Mouse (Mus musculus) stomach, postnatal 0 days (tissue): Measurements from ENCODE around the gene Capzb. TPM values are rescaled to one million over a fixed set of nuclear protein-coding genes. Genes with fewer than 3 reads are reported as not detected.

ENCODE experiments used
- ATAC-seq: fragments of 200-750 bp; cut with Nextera tagmentation; 2 replicates; pipeline ENCODE4 v1.8.0; 2017; ENCODE audit not compliant: low FRiP score, low TSS enrichment
- DNase-seq: peaks from one replicate; pipeline ENCODE4 v3.0.0-alpha.2; 2016; ENCODE audit warnings: low spot score
- H3K27ac ChIP-seq: fragments of 300-500 bp; sonication (generic); replicated peaks from 2 replicates; pipeline ENCODE4 v1.5.1; 2014; ENCODE audit warnings: mild to moderate bottlenecking, control low read depth
- H3K27me3 ChIP-seq: fragments of 300-500 bp; sonication (generic); 2 replicates; pipeline ENCODE4 v1.6.1; 2014; ENCODE audit warnings: low read length; ENCODE audit not compliant: control insufficient read depth, insufficient read depth
- H3K36me3 ChIP-seq: fragments of 300-500 bp; sonication (generic); 2 replicates; pipeline ENCODE4 v1.6.1; 2014; ENCODE audit warnings: low read length, mixed read lengths; ENCODE audit not compliant: control insufficient read depth, insufficient read depth
- H3K4me1 ChIP-seq: fragments of 300-500 bp; sonication (generic); replicated peaks from 2 replicates; pipeline ENCODE4 v1.6.1; 2014; ENCODE audit warnings: antibody characterized with exemption; ENCODE audit not compliant: control insufficient read depth, insufficient read depth
- H3K4me2 ChIP-seq: fragments of 300-500 bp; sonication (generic); replicated peaks from 2 replicates; pipeline ENCODE4 v1.6.1; 2014; ENCODE audit warnings: low read depth, mild to moderate bottlenecking, control low read depth, moderate library complexity
- H3K4me3 ChIP-seq: fragments of 300-500 bp; sonication (generic); 2 replicates; pipeline ENCODE4 v1.5.1; 2014; ENCODE audit warnings: low read depth, low read length, control low read depth
- H3K9ac ChIP-seq: fragments of 300-500 bp; sonication (generic); 2 replicates; pipeline ENCODE4 v1.6.1; 2014; ENCODE audit warnings: mild to moderate bottlenecking, low read length, control low read depth, mixed read lengths
- H3K9me3 ChIP-seq: fragments of 300-500 bp; sonication (generic); 2 replicates; pipeline ENCODE4 v1.6.1; 2016; ENCODE audit warnings: low read length; ENCODE audit not compliant: control insufficient read depth
- CTCF ChIP-seq: IDR thresholded peaks from 2 replicates; pipeline ENCODE4 v1.5.1; 2016; ENCODE audit warnings: antibody characterized with exemption, low read depth, mild to moderate bottlenecking, moderate library complexity
- EP300 ChIP-seq: optimal IDR thresholded peaks from 2 replicates; pipeline ENCODE3; 2016; ENCODE audit warnings: antibody characterized with exemption
- WGBS: fragments of 180-500 bp; shearing (Covaris S2); extraction: QIAGEN DNeasy Blood & Tissue Kit; methylation state at CpG from one replicate; pipeline ENCODE4 v1.1.7; 2014; 5-methylcytosine and 5-hydroxymethylcytosine counted together
- polyA plus RNA-seq: library from polyadenylated mRNA; unstranded; fragments of >200 nt; fragmentation: Nextera tagmentation; extraction: Ambion mirVana; gene quantifications from 2 replicates; pipeline ENCODE4 v1.2.1, GENCODE M21; 2015

Gene Capzb
- polyA plus RNA-seq, 1 experiment from 2014 or later: 341 TPM

DNA sequence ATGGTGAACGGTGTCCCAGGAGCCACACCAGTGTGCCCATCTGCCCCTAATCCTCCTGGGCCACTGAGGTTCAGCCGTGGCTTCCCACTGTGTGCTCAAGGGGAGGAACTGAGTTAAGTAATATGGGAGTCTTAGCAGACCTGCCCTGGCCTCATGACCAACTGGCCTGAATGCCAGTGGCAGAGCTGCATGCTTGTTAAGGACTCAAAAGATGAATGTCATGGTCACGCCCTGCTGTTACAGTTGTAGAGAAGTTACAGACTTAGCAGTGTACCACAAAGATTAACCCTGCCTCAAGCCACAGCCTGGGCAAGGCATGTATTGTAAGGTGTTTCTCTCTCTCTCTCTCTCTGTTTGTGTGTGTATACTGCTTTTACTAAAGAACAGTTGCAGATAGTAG, 25.8 kb downstream of the Capzb start:
- ATAC-seq (no peak), DNase-seq (no peak)
- H3K4me3 ChIP-seq: no peak overlapping the region
- H3K4me2 ChIP-seq: no peak overlapping the region
- no peaks in the 10 kb centered on the region for H3K27me3 ChIP-seq
- no peak overlapping the region for H3K27ac ChIP-seq
- H3K4me1 ChIP-seq: peaks cover 10% of the 10 kb centered on the region
- H3K9ac ChIP-seq: no peak overlapping the region
- TF ChIP-seq CTCF (no peak), EP300 (no peak)
- H3K9me3 ChIP-seq: no peaks in the 10 kb centered on the region
- no peaks in the 10 kb centered on the region; the same call in 1 of the 2 replicates for H3K36me3 ChIP-seq
- WGBS: 83% methylated on average over 3 of the region's 3 CpGs

DNA sequence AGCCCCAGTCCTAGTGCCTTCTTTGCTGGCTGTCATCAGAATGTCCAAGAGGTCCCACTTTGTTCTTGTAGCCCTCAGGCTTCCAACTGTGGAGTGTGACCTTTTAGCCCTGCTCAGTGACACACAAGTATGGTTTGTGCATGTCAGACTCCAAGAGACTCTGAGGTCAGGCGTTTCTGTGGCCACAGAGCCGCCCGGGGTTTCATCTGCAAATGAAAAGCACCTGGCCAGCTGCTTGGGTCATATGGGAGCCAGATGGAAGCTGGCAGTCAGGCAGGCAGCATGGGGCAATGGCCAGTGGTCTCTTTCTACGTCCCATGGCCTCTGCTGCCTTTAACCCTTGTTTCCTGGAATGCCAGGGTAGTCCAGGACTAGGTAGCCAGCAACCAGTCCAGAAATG, 27.0 kb downstream of the Capzb start:
- H3K4me1 ChIP-seq: peaks cover 2% of the 10 kb centered on the region; the same call in 1 of the 2 replicates
- TF ChIP-seq CTCF: no peak
- TF ChIP-seq EP300: no peak
- H3K4me2 ChIP-seq: no peak overlapping the region
- no peak overlapping the region for H3K27ac ChIP-seq
- no peak for ATAC-seq
- H3K9me3 ChIP-seq: no peaks in the 10 kb centered on the region
- H3K36me3 ChIP-seq: no peaks in the 10 kb centered on the region; the same call in 1 of the 2 replicates
- 85% methylated on average over 4 of the region's 4 CpGs for WGBS
- no peaks in the 10 kb centered on the region for H3K27me3 ChIP-seq
- DNase-seq: no peak
- H3K9ac ChIP-seq: no peak overlapping the region
- H3K4me3 ChIP-seq: no peak overlapping the region

DNA sequence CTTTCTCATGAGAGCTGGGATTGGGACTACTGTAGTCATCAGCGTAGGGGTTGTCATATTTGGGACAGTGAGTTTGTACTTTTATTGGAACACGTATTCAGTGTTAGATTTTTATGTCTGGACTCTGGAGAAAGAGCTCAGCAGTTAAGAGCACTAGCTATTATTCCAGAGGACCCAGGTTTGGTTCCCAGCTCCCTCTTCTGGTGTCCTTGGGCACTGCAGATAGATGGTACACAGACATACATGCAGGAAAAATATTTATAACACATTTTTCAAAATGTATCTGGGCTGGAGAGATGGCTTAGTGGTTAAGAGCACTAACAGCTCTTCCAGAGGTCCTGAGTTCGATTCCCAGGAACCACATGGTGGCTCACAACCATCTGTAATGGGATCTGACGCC, 28.3 kb downstream of the Capzb start:
- DNase-seq (peak; percentile 47), ATAC-seq (no peak)
- Histone ChIP-seq H3K4me2 (no peak overlapping the region), H3K4me3 (no peak overlapping the region), H3K27me3 (no peaks in the 10 kb centered on the region), H3K9me3 (no peaks in the 10 kb centered on the region), H3K9ac (no peak overlapping the region), H3K36me3 (no peaks in the 10 kb centered on the region), H3K4me1 (peaks cover 2% of the 10 kb centered on the region; the same call in 1 of the 2 replicates), H3K27ac (no peak overlapping the region)
- TF ChIP-seq EP300 (no peak), CTCF (peak; percentile 74)
- 89% methylated on average over 4 of the region's 4 CpGs for WGBS

DNA sequence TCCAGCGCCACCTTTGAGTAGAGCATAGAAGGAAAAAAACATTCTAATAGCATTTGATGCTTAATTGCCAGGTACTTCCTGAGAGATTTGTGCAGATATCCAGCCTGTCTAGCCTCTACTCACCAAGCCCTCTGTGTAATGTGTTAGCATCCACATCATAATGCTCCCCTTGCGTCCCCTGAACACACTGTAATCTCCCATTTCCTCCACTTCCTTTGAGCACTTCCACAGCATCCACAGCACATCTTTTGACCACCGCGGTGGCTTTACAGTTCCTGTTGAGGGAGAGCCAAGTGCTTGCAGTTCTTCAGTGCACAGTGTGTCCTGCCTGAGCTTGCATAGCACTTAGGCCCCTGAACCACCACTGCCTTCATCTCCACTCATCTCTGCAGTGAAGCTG, 29.1 kb downstream of the Capzb start:
- DNase-seq (no peak), ATAC-seq (no peak)
- TF ChIP-seq EP300 (no peak), CTCF (no peak)
- Histone ChIP-seq H3K4me2 (no peak overlapping the region), H3K9me3 (no peaks in the 10 kb centered on the region), H3K9ac (no peak overlapping the region), H3K4me1 (no peaks in the 10 kb centered on the region; the same call in 1 of the 2 replicates), H3K27me3 (no peaks in the 10 kb centered on the region), H3K4me3 (no peak overlapping the region), H3K27ac (0 out of 2 replicates have a peak overlapping the region, but pooled peaks have one; percentile 13), H3K36me3 (no peaks in the 10 kb centered on the region; the same call in 1 of the 2 replicates)
- 73% methylated on average over 4 of the region's 4 CpGs for WGBS

DNA sequence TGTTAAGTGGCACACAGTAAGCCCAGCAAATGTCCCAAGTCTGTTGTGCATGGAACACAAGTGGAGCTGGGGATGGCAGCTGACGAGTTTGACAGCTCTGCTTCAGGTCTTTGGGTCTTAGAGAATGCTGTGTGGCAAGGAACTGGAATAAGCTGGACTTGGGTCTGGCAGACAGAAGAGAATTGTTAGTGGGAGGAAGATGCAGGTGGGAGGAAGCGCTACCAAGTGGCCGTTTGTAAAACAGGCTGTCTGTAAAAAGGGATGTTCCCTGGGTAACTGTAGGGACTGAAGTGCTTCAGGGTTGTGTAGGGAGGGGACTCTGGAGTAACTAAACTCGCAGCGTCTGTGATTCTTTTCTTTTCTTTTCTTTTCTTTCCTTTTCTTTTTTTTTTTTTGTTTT, 32.4 kb downstream of the Capzb start:
- DNase-seq: no peak
- H3K36me3 ChIP-seq: peaks cover 2% of the 10 kb centered on the region; the same call in 1 of the 2 replicates
- no peak overlapping the region for H3K27ac ChIP-seq
- no peak overlapping the region for H3K4me2 ChIP-seq
- H3K9me3 ChIP-seq: no peaks in the 10 kb centered on the region
- no peak overlapping the region for H3K4me3 ChIP-seq
- 84% methylated on average over 5 of the region's 5 CpGs for whole genome bisulfite sequencing
- H3K27me3 ChIP-seq: no peaks in the 10 kb centered on the region
- no peak for ATAC-seq
- peaks cover 7% of the 10 kb centered on the region; the same call in 1 of the 2 replicates for H3K4me1 ChIP-seq
- TF ChIP-seq EP300 (no peak), CTCF (0 out of 2 replicates have a peak, but pooled peaks have one; percentile 11)
- H3K9ac ChIP-seq: no peak overlapping the region

DNA sequence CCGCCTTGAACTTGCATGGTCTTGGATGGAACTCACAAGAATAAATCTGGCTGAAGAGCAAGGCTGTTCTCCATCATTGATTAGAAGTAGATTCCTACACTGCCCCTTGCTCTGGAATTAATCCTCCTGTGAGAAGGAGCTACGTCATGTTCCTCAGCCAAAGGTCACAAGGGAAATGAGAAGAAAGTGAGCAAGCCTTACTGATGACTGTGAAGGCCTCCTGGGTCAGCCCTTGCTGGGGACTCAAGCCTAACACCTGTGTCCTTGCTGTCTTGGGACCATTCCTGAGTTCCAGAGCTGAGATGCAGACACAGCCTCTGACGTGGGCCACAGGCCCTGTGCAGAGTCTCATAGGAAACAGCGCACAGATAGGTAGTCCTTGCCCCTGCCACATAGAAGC, 33.2 kb downstream of the Capzb start:
- whole genome bisulfite sequencing: 75% methylated on average over 4 of the region's 4 CpGs
- Histone ChIP-seq H3K36me3 (peaks cover 2% of the 10 kb centered on the region; the same call in 1 of the 2 replicates), H3K4me1 (peaks cover 13% of the 10 kb centered on the region), H3K27ac (peak overlapping the region; percentile 75; the same call in 1 of the 2 replicates), H3K9me3 (no peaks in the 10 kb centered on the region), H3K27me3 (no peaks in the 10 kb centered on the region), H3K4me3 (no peak overlapping the region), H3K9ac (no peak overlapping the region), H3K4me2 (no peak overlapping the region)
- no peak for TF ChIP-seq CTCF
- no peak for TF ChIP-seq EP300
- no peak for ATAC-seq
- no peak for DNase-seq
